In genomic region chr6:57544866-57545265, GRCm38 (mm10) we compare ENCODE assay signal across 12 mouse cellular contexts. TPM values are rescaled to one million over a fixed set of nuclear protein-coding genes. Genes with fewer than 3 reads are reported as not detected.
DNase-seq lines count a peak whose midpoint lies in the region; ATAC-seq and TF ChIP-seq lines count a peak whose summit lies in the region.
"Had no signal": no experiment of that assay in that cellular context is flagged by ENCODE, and none has a peak within 500 bp of the region (broad histone marks: within the 10 kb centered on the region; RNA-seq: fewer than 3 reads in every experiment).

No protein-coding gene starts in this region.

- no peaks in the 10 kb centered on the region for H3K27me3 ChIP-seq in heart, embryonic 10.5 days (ENCODE audit: insufficient read depth, poor library complexity, severe bottlenecking)
- H3K27me3 ChIP-seq in liver, embryonic 14.5 days (ENCODE audit: control insufficient read depth, insufficient read depth, low read length) = no peaks in the 10 kb centered on the region
- H3K27me3 ChIP-seq in heart, embryonic 14.5 days (ENCODE audit: control insufficient read depth, insufficient read depth, low read length) = no peaks in the 10 kb centered on the region
- H3K27me3 ChIP-seq: neural tube, embryonic 13.5 days had no signal

- peak; percentile 96 for DNase-seq in heart, adult 11 months
- DNase-seq in heart, embryonic 10.5 days (ENCODE audit: low spot score) = no peak
- no peak for DNase-seq in liver, embryonic 14.5 days (ENCODE audit: low read depth in 3 of 3, low spot score in 3 of 3)
- DNase-seq in liver = no peak
- peak; percentile 57 for DNase-seq in lung, postnatal 25 days (ENCODE audit: low spot score)
- no peak for DNase-seq in thymus, postnatal 36 days
- no peak for DNase-seq in urinary bladder, adult 2 months (ENCODE audit: low spot score)
- DNase-seq: embryo, embryonic 11 days; right cerebral cortex, postnatal 14 days had no signal

- H3K9ac ChIP-seq in liver, embryonic 14.5 days (replicated peaks) = no peak overlapping the region
- no peak overlapping the region for H3K9ac ChIP-seq in heart, embryonic 14.5 days (ENCODE audit: low read length)
- H3K9ac ChIP-seq: neural tube, embryonic 13.5 days had no signal

- no peaks in the 10 kb centered on the region for H3K4me1 ChIP-seq in heart, embryonic 10.5 days
- peaks cover 0 to 5% of the 10 kb centered on the region in 2 experiments; a peak in 3 of 4 replicates for H3K4me1 ChIP-seq in liver, embryonic 14.5 days (replicated peaks; ENCODE audit: control insufficient read depth in 2 of 2, insufficient read depth in 2 of 2, low read length in 1 of 2)
- peaks cover 0 to 6% of the 10 kb centered on the region in 2 experiments; a peak in 1 of 4 replicates for H3K4me1 ChIP-seq in heart, embryonic 14.5 days (ENCODE audit: control insufficient read depth in 2 of 2, insufficient read depth in 2 of 2, low read length in 2 of 2)
- H3K4me1 ChIP-seq: neural tube, embryonic 13.5 days had no signal

- no peaks in the 10 kb centered on the region for H3K36me3 ChIP-seq in heart, embryonic 10.5 days
- no peaks in the 10 kb centered on the region for H3K36me3 ChIP-seq in liver, embryonic 14.5 days (replicated peaks; ENCODE audit: control insufficient read depth, insufficient read depth, low read depth)
- no peaks in the 10 kb centered on the region for H3K36me3 ChIP-seq in heart, embryonic 14.5 days (ENCODE audit: control insufficient read depth, insufficient read depth, low read length)
- H3K36me3 ChIP-seq: neural tube, embryonic 13.5 days had no signal

- no peak overlapping the region for H3K4me2 ChIP-seq in liver, embryonic 14.5 days (ENCODE audit: low read depth)
- no peak overlapping the region for H3K4me2 ChIP-seq in heart, embryonic 14.5 days (ENCODE audit: low read length)
- H3K4me2 ChIP-seq: neural tube, embryonic 13.5 days had no signal

- no peak overlapping the region for H3K4me3 ChIP-seq in heart, embryonic 10.5 days
- H3K4me3 ChIP-seq in liver, embryonic 14.5 days (ENCODE audit: insufficient read depth in 1 of 2, low read depth in 2 of 2, low read length in 2 of 2) = no peak overlapping the region
- no peak overlapping the region for H3K4me3 ChIP-seq in heart, embryonic 14.5 days (ENCODE audit: control insufficient read depth in 1 of 2, insufficient read depth in 1 of 2, low read depth in 1 of 2, low read length in 2 of 2)
- H3K4me3 ChIP-seq: neural tube, embryonic 13.5 days had no signal

- H3K9me3 ChIP-seq in heart, embryonic 10.5 days = no peaks in the 10 kb centered on the region
- no peaks in the 10 kb centered on the region for H3K9me3 ChIP-seq in liver, embryonic 14.5 days (ENCODE audit: control insufficient read depth, low read length)
- no peaks in the 10 kb centered on the region for H3K9me3 ChIP-seq in heart, embryonic 14.5 days (ENCODE audit: control insufficient read depth, low read length)
- H3K9me3 ChIP-seq: neural tube, embryonic 13.5 days had no signal

- H3K27ac ChIP-seq in heart, embryonic 10.5 days = no peak overlapping the region
- H3K27ac ChIP-seq in liver, embryonic 14.5 days = no peak overlapping the region
- 0 out of 4 replicates have a peak overlapping the region, but pooled peaks of 1 of the 2 experiments have one; percentile 35 for H3K27ac ChIP-seq in heart, embryonic 14.5 days (replicated peaks in 1 of 2; ENCODE audit: control insufficient read depth in 1 of 2, insufficient read depth in 1 of 2, low read depth in 2 of 2, low read length in 2 of 2)
- H3K27ac ChIP-seq: neural tube, embryonic 13.5 days had no signal

- ATAC-seq in liver, embryonic 14.5 days (ENCODE audit: insufficient read depth) = peak; percentile 53; the same call in 1 of the 2 replicates
- ATAC-seq in heart, embryonic 14.5 days (ENCODE audit: insufficient number of reproducible peaks, insufficient read depth, low FRiP score, low read depth) = peak; percentile 56; the same call in 1 of the 2 replicates
- ATAC-seq: inflammation-experienced regulatory T-cells, adult 6 months had no signal

- no peak for TF ChIP-seq CTCF in liver, embryonic 14.5 days (IDR thresholded peaks at IDR 0.05; ENCODE audit: low read depth)

- no peak for TF ChIP-seq EP300 in liver, embryonic 14.5 days (IDR thresholded peaks at IDR 0.05; ENCODE audit: low read depth)

- 59% methylated on average over 2 of the region's 2 CpGs for WGBS in heart, embryonic 10.5 days
- 47% methylated on average over 2 of the region's 2 CpGs for WGBS in liver, embryonic 14.5 days (ENCODE audit: insufficient replicate concordance)
- 30% methylated on average over 2 of the region's 2 CpGs for WGBS in heart, embryonic 14.5 days

RNA-seq across cellular contexts. Expression of gene Ppm1k, which starts 9.6 kb away (rescaled TPM):
- 9.2 and 14.1 TPM in 2 replicates for polyA plus RNA-seq in heart, embryonic 10.5 days (2016; fragmentation: Nextera tagmentation; extraction: Ambion mirVana)
- polyA plus RNA-seq in liver, embryonic 14.5 days (2012; rRNA removed) = 1.6 and 4.5 TPM in 2 replicates
- 2.8 and 3.3 TPM in 2 replicates for polyA plus RNA-seq in liver, embryonic 14.5 days (2014; fragmentation: Nextera tagmentation; extraction: Ambion mirVana)
- 17.1 and 17.2 TPM in 2 replicates for polyA plus RNA-seq in heart, embryonic 14.5 days (2014; fragmentation: Nextera tagmentation; extraction: Ambion mirVana)
- 7.0 and 7.7 TPM in 2 replicates for polyA plus RNA-seq in urinary bladder, adult 2 months (2012; rRNA removed)

RNA-seq across cellular contexts. Expression of gene Herc6, which starts 35.9 kb away (rescaled TPM):
- polyA plus RNA-seq in heart, embryonic 10.5 days (2016; fragmentation: Nextera tagmentation; extraction: Ambion mirVana) = 5.4 and 5.8 TPM in 2 replicates
- 1.3 and 2.3 TPM in 2 replicates for polyA plus RNA-seq in liver, embryonic 14.5 days (2012; rRNA removed)
- 2.7 and 3.7 TPM in 2 replicates for polyA plus RNA-seq in liver, embryonic 14.5 days (2014; fragmentation: Nextera tagmentation; extraction: Ambion mirVana)
- 4.9 and 5.3 TPM in 2 replicates for polyA plus RNA-seq in heart, embryonic 14.5 days (2014; fragmentation: Nextera tagmentation; extraction: Ambion mirVana)
- polyA plus RNA-seq in urinary bladder, adult 2 months (2012; rRNA removed) = 5.7 and 6.4 TPM in 2 replicates

Comparison
In these comparisons a context has a peak if more than half of its experiments do, and no peak if none do; other contexts are left out.
1. DNase-seq: peak in heart, adult 11 months (single experiment) and lung, postnatal 25 days (single experiment); none in heart, embryonic 10.5 days (single experiment), liver, embryonic 14.5 days (0 of 3), liver (single experiment), thymus, postnatal 36 days (0 of 2) and urinary bladder, adult 2 months (single experiment).